Mouse (Mus musculus): Measurements from ENCODE around the gene AC109138.7.

The AC109138.7 gene

DNA sequence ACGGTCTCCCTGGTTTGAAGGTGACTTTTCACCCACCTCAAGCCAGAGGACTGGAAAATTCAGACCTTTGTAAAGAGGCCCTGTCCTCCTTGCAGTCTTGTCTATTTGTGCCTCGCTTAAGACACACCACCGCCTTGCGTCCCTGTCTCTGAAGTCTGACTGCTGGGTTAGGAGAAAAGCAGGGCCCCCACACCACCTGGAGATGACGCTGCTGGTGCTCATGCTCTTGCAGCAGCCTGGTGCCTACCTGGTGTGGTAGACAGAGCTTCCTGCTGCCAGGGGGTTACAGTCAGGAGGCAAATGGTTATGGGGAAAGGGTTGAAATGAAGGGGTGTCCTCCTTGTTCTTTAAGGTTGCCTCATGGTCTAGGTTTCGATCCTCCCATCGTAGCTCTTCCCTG lies 40.1 kb downstream of the AC109138.7 start:
- DNase-seq (ENCODE audit: low spot score in 2 of 2), result no peak

DNA sequence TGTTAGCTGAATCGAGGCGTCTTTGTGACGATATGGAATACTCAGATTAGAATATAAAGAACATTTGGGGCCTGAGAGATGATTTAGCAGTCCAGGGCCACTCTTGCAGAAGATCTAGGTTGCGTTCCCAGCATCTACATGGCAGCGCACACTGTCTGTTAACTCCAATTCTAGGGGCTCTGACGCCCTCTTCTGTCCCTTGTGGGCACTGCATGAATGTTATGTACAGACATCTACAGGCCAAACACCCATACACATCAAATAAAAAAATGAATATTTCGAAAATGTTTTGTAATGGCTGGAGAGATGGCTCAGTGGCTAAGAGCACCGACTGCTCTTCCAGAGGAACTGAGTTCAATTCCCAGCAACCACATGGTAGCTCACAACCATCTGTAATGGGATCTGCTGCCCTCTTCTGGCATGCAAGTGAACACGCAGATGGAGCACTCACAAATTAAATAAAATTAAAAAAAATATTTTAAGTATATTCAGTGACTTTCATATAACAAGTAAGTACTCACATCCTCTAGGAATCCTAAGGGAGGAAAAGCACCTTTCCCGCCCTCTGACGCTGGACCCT lies 41.5 kb downstream of the AC109138.7 start:
- DNase-seq (ENCODE audit: low spot score in 2 of 2), result no peak

DNA sequence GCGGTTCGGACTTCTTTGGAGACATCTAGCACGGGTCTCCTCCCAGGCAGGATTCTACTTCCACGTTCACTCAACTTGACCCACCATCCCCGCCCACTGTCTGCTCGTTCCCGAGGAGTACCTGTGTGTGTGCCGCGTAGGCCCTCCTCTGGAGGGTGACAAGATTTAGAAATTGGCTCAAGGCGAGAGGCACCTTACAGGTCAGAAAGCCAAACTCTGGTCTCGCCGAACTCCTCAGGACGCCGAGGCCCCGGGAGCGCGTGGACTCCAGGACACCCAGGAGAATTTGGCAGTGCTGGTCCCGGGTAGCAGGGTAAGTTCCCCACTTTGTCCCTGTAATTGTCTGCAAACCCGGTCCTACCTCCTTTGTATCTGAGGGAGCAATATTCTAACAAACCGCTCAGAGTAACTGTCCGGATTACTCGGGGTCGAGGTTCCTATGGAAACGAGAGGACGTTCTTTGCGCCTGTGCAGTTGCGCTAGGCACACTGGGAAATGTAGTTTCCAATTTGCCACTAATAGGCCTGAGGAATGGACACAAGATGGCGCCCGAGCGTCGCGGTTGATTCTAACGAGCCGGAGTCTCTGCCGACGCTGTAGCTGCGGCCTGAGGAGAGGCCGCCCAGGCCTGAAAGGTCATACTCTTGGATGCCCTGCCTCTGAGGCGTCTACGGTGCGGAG lies 43.2 kb downstream of the AC109138.7 start:
- DNase-seq (ENCODE audit: low spot score in 2 of 2), result peak; percentile 86 to 90

DNA sequence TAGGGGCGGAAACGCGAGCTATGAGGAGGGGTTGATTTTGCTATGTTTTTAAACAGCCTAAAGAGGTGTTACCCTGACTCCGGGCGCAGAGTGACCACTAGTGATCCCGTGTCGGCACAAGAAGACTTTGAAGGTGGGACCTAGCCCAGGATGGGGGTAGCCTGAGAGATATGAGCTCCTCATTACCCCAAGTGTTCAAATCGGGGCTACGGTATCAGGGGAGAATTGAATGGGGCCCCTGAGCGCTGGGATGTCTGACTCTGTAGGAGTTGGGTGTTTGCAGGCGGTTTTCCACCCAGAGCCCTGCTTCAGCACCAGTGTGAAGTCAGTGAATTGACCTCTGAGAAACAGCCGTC lies 43.7 kb downstream of the AC109138.7 start:
- no peak for DNase-seq (ENCODE audit: low spot score in 2 of 2)

DNA sequence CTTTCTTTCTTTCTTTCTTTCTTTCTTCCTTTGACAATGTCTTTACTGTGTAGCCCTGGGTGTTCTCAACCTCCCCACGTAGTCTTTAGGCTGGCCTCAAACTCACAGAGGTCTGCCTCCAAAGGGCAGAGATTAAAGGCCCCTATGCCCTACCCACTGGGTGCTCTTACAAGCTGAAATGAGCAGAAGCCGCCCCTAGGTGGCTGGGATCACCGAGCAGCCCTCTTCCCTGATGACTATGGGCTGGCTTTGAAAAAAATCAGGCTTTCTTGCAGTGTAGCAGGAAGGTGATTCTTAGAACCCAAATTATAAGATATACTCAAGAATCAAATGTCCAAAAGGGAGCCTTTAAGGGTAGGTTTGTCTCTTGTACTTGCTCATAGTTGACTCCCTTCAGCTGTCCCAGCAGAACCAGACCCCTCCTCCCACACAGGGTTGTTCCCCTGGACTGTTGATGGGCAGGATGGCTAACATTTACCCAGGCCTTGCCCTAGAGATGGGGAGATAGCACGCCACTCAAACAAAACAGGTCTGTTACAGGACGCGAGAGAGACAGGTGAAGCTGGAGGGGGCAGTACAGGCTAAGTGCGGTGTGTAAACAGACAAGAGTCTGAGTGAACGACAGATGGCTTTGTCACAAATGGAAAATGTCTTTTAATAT lies 47.0 kb downstream of the AC109138.7 start:
- no peak for DNase-seq (ENCODE audit: low spot score in 2 of 2)

DNA sequence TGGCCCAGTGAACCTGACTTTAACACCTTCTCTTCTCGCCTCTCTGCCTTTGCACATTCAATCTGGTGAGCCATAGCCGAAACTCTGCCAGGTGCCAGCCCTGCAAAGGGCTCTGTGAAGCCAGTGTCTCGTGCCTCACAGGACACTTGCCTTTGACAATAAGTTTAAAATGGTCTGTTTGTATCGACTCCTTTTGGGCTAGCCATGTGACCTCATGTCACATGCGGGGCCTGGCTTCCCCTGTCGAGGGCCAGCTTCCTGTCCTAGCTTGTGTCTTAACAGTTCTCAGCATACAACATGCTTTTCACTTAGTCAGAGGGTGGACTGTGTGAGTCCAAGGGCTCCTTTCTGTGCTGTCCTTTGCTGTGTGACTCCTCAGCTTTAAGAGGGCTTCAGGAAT lies 48.6 kb downstream of the AC109138.7 start:
- no peak for DNase-seq (ENCODE audit: low spot score in 2 of 2)

DNA sequence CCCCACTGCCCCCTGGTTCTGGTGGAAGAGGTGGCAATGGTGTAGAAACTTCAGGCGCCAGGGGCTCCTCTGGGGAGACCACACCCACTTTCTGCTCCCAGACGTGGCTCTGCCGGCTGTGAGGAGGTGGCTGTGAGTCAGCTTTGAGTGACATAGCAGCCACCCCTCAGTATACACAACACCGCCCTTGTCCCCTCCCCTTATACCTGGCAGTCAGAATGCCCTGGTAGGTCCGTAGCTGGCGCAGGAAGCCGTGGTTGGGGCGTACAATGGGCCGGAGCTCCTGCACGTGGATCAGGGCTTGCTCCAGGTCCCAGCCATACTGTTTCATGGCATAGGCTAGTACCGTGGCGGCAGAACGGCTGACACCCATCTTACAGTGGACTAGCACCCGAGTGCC lies 49.5 kb downstream of the AC109138.7 start:
- DNase-seq (ENCODE audit: low spot score in 2 of 2), result no peak

DNA sequence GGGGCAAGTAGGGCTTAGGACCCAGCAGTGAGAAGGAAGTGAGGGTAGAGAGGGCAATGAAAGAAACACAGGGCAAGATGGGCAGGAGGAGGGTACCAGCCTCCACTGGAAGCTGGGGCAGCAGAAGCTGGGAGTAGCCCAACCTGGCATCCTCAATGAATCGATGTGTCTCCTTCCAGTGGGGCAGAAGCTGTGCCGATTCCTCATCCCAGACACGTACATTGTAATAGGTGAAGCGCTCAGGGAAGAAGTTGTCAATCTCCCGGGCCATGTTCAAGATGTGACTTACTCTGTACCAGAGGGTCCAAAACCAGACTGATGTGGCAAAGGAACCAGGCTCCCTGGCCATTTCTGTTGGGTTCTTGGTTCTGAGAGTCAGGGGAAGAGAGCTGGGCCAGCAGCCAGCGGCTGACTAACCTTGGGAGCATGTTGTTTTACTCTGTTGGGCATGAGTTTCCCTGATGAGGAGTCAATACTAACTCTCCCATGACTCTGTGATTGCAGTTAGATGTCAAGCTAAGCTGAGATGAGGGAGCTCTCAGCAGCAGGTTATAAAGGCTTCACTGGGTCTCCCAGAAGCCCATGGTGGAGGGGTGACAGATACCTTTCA lies 50.1 kb downstream of the AC109138.7 start:
- no peak for DNase-seq (ENCODE audit: low spot score in 2 of 2)

DNA sequence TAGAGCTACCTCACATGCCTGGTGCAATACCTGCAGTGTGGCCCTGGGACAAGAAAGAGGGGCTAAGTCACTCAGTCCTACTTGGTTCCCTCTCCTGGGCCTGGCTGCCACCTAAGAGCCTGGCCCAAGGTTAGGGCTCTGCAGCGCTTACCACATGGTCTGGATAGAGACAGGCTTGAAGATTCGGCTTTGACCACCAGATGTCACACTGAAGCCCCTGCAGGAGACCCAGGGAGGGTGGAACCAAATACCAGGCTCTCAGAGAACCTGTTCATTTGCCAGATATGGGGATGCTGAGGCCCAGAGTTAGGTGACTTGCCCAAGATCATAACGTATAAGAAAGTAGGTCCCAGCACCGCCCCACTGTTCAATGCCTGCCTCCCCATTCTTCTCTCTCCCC lies 51.8 kb downstream of the AC109138.7 start:
- no peak for DNase-seq (ENCODE audit: low spot score in 2 of 2)

DNA sequence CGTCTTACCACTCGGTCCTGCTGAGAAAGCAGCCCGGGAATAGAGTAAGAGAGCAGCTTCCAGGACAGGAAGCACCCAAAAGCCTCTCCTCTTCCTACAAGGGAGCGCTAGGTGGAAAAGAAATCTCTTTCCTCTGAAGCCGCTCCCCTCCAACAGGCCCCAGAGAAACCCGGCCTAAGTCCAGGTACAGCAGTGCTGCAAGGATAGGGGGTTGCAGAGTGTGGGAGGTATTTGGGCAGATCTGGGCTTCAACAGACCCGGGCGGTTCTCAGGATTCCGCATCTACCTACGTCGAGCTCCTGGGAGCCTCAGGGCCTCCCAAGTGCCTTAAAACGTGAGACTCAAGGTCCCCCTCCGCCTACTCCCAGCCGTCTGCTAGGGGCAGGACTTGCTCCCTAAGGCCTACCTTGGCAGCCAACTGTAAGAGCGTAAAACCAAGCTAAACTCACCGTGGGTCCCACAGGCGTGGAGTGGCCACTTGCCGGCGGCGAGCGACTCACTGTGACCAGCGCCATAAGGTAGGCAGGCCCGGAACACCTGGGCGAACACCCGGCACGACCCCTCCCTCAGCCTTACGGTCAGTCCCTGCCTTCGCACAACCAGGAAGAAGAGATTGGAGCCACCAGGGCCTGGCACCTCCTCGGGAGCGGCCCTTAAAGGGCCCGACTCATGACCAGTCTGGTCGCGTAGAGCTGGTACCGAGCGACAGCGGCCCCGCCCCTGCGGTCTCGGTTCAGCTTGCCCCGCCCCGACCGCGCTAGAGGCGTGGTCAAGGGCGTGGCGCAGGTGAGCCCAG lies 54.6 kb downstream of the AC109138.7 start, which contains the start of gene Ssh3:
Ssh3 (minus strand) TSS at position 615 of the 796 bp plus-strand sequence.
- peak; percentile 47 to 48 for DNase-seq (ENCODE audit: low spot score in 2 of 2)

DNA sequence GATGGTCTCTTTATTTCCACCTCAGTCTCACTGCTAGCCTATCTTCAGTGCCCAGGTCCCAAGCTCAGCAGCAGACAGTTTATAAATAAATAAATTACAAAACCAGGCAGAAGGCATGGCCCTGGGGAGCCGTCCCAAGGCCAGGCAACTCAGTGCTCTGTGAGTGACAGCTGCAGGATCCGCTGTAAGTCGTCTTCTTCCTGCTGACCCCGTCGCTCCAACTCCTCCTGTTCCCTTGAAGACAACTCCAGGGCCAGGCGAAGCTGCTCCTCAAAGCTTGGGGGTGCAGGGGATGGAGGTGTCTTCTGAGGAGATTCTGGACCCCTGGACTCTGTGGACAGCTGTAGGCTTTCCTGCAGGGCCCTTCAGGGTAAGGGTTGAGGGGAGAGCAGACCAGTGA lies 56.0 kb downstream of the AC109138.7 start:
- no peak for DNase-seq (ENCODE audit: low spot score in 2 of 2)

DNA sequence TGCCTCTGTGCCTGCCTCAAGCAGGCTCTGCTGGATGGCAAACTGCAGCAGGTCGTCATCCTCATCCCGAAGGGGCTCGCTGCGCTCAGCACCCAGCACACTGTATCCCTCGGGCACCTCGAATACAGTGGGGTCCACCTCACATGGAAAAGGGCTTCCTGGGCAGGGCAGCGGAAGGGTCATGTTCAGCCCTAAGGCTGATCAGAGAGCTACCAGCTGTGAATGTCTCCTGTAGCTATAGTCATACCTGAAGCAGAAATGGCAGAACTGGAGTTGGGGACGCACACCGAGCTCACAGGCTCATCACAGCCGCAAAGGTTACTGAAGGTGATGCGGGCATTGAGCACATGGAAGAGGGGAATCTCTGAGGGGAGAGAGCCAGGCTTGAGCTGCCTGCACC lies 56.8 kb downstream of the AC109138.7 start:
- DNase-seq (ENCODE audit: low spot score in 2 of 2), result peak in 1 of 2 experiments; percentile 7

DNA sequence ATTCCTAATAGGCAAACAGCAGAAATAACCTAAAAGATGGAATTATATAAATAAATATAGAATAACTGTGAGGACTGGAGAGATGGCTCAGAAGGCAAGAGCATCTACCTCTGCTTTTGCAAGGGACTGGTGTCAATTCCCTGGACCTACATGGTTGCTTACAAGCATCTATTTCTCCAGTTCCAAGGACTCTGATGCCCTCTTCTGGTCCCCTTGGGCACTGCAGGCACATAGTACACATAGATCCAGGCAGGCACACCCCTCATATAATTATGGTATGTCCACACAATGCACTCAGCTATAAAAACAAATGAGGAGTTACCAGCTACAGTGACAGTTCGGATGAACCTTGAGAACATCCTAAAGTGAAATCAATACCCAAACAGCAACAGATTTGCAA lies 65.3 kb downstream of the AC109138.7 start:
- no peak for DNase-seq (ENCODE audit: low spot score in 2 of 2)

DNA sequence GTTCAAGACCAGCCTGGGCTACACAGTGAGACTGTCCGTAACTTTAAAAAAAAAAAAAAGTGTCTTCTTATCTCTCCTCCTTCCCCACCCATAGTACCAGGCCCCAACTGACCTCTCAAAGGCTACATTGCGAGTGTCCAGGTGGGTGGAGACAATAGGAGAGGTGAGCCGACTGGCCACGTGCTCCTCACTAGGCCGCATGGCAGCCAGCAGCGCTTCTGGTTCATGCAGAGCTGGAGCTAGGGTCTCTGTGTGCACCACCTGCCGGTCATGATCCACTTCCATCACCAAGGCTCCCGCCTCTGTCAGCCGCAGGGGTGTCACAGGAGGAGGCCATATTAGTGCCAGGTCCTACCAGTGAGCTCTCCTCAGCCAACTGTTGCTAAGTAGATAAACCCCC lies 66.3 kb downstream of the AC109138.7 start:
- no peak for DNase-seq (ENCODE audit: low spot score in 2 of 2)

All from frontal cortex, postnatal 14 days (tissue).